ENCODE assay signal across 15 mouse cellular contexts in the genomic region with DNA sequence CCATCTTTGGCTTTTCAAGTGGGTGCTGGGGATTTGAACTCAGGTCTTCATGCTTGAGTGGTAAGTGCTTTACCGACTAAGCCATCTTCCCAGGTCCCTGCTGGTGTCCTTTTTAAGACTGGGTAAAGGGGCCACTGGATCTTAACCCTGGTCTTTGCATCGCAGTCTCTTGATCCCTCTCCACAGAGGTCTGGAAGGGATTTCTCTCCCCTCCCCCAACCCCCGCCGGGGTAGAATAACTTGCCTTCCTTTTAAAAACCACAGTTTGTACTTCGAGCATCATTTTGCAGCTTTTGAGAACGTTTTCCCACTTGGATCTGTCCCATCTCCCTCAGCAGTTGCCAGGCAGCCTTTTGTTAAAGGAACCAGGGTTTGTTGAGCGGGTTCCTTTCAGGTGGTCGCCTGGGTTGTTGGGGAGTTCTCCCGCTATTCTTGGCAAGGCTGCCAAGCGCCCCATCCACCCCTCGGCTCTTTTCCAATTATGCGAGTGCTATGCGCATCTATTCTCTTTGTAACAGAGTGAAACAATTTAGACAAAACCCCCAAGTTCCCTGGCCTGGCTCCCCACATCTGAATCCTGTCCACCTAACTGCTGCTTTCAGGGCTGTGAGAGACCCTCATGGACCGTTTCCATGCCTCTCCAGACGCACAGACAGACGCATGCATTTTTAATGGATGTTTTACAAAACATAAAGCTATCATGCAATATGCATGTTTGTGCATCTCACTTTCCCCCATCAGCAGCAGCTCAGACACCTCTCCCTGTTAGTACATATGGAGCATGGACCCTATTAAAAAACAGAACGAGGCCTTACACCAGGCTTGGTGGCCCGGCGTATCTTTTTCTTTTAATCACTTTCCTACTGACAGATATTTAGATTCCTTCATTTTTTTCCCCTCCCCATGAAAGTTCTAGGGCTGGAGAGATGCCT. TPM values are rescaled to one million over a fixed set of nuclear protein-coding genes. Genes with fewer than 3 reads are reported as not detected.
DNase-seq lines count a peak whose midpoint lies in the region; ATAC-seq and TF ChIP-seq lines count a peak whose summit lies in the region.
"Had no signal": no experiment of that assay in that cellular context is flagged by ENCODE, and none has a peak within 500 bp of the region (broad histone marks: within the 10 kb centered on the region; RNA-seq: fewer than 3 reads in every experiment).

No protein-coding gene starts in this region.

- 71% methylated on average over 19 of the region's 19 CpGs for WGBS in forebrain, embryonic 10.5 days
- 57% methylated on average over 19 of the region's 19 CpGs for WGBS in forebrain, embryonic 11.5 days
- 35% methylated on average over 19 of the region's 19 CpGs for WGBS in midbrain, embryonic 15.5 days
- 74% methylated on average over 19 of the region's 19 CpGs for WGBS in liver, postnatal 0 days (ENCODE audit: insufficient replicate concordance)
- 76% methylated on average over 19 of the region's 19 CpGs for WGBS in kidney, embryonic 15.5 days

- peaks cover 6% of the 10 kb centered on the region for H3K9me3 ChIP-seq in forebrain, embryonic 10.5 days
- H3K9me3 ChIP-seq in forebrain, embryonic 11.5 days (ENCODE audit: control insufficient read depth, low read length): no peaks in the 10 kb centered on the region
- H3K9me3 ChIP-seq in midbrain, embryonic 15.5 days: no peaks in the 10 kb centered on the region
- H3K9me3 ChIP-seq in liver, postnatal 0 days (ENCODE audit: low read length): no peaks in the 10 kb centered on the region
- H3K9me3 ChIP-seq in kidney, embryonic 15.5 days (replicated peaks): 0 out of 2 replicates have a peak, but pooled peaks cover 5% of the 10 kb centered on the region

- no peak overlapping the region for H3K4me3 ChIP-seq in forebrain, embryonic 10.5 days
- H3K4me3 ChIP-seq in forebrain, embryonic 11.5 days (ENCODE audit: low read depth, low read length): no peak overlapping the region
- H3K4me3 ChIP-seq in midbrain, embryonic 15.5 days: no peak overlapping the region
- no peak overlapping the region for H3K4me3 ChIP-seq in liver, postnatal 0 days (ENCODE audit: low read depth, low read length)
- H3K4me3 ChIP-seq in kidney, embryonic 15.5 days (replicated peaks): no peak overlapping the region
- H3K4me3 ChIP-seq: limb, embryonic 12.5 days had no signal

- no peak overlapping the region for H3K4me2 ChIP-seq in forebrain, embryonic 11.5 days (ENCODE audit: low read depth, low read length, severe bottlenecking)
- no peak overlapping the region for H3K4me2 ChIP-seq in midbrain, embryonic 15.5 days
- H3K4me2 ChIP-seq in liver, postnatal 0 days (ENCODE audit: low read depth, low read length): no peak overlapping the region
- no peak overlapping the region for H3K4me2 ChIP-seq in kidney, embryonic 15.5 days
- H3K4me2 ChIP-seq: limb, embryonic 12.5 days had no signal

- no peak overlapping the region for H3K9ac ChIP-seq in forebrain, embryonic 11.5 days (ENCODE audit: low read length)
- H3K9ac ChIP-seq in midbrain, embryonic 15.5 days: no peak overlapping the region
- no peak overlapping the region for H3K9ac ChIP-seq in liver, postnatal 0 days (replicated peaks)
- no peak overlapping the region for H3K9ac ChIP-seq in kidney, embryonic 15.5 days
- H3K9ac ChIP-seq: limb, embryonic 12.5 days had no signal

- no peaks in the 10 kb centered on the region for H3K36me3 ChIP-seq in forebrain, embryonic 10.5 days (replicated peaks)
- no peaks in the 10 kb centered on the region for H3K36me3 ChIP-seq in forebrain, embryonic 11.5 days (ENCODE audit: control insufficient read depth, insufficient read depth, low read length)
- no peaks in the 10 kb centered on the region for H3K36me3 ChIP-seq in midbrain, embryonic 15.5 days (replicated peaks)
- no peaks in the 10 kb centered on the region for H3K36me3 ChIP-seq in liver, postnatal 0 days (replicated peaks; ENCODE audit: insufficient read depth, low read length)
- no peaks in the 10 kb centered on the region for H3K36me3 ChIP-seq in kidney, embryonic 15.5 days
- H3K36me3 ChIP-seq: limb, embryonic 12.5 days had no signal

- no peak for DNase-seq in forebrain, embryonic 10.5 days (ENCODE audit: extremely low spot score, low spot score)
- DNase-seq in forebrain, embryonic 11.5 days (ENCODE audit: low spot score): no peak
- DNase-seq in brain, embryonic 18.5 days (ENCODE audit: low read depth, low spot score): peak; percentile 76
- DNase-seq in layer of hippocampus, adult 18-20 months (ENCODE audit: low spot score in 2 of 2): peak; percentile 55 to 69
- DNase-seq in lung, adult 18-20 months: no peak
- DNase-seq in liver, postnatal 0 days: no peak
- DNase-seq: adrenal gland, postnatal 36 days; lung, postnatal 4 days had no signal

- H3K4me1 ChIP-seq in forebrain, embryonic 10.5 days: peaks cover 7% of the 10 kb centered on the region
- no peaks in the 10 kb centered on the region for H3K4me1 ChIP-seq in forebrain, embryonic 11.5 days (replicated peaks; ENCODE audit: control insufficient read depth, insufficient read depth, low read length)
- peaks cover 22% of the 10 kb centered on the region for H3K4me1 ChIP-seq in midbrain, embryonic 15.5 days
- H3K4me1 ChIP-seq in liver, postnatal 0 days (ENCODE audit: insufficient read depth): no peaks in the 10 kb centered on the region
- H3K4me1 ChIP-seq in kidney, embryonic 15.5 days: no peaks in the 10 kb centered on the region
- H3K4me1 ChIP-seq: limb, embryonic 12.5 days had no signal

- H3K27me3 ChIP-seq in forebrain, embryonic 10.5 days (ENCODE audit: poor library complexity, severe bottlenecking): 0 out of 2 replicates have a peak, but pooled peaks cover 1% of the 10 kb centered on the region
- H3K27me3 ChIP-seq in forebrain, embryonic 11.5 days (ENCODE audit: control insufficient read depth, insufficient read depth, low read length): no peaks in the 10 kb centered on the region
- no peaks in the 10 kb centered on the region for H3K27me3 ChIP-seq in midbrain, embryonic 15.5 days (replicated peaks)
- H3K27me3 ChIP-seq in liver, postnatal 0 days (ENCODE audit: insufficient read depth, low read length): no peaks in the 10 kb centered on the region
- no peaks in the 10 kb centered on the region for H3K27me3 ChIP-seq in kidney, embryonic 15.5 days
- H3K27me3 ChIP-seq: limb, embryonic 12.5 days had no signal

- no peak for ATAC-seq in forebrain, embryonic 11.5 days (replicated peaks; ENCODE audit: low FRiP score)
- ATAC-seq in midbrain, embryonic 15.5 days (replicated peaks): peak; percentile 52; the same call in 1 of the 2 replicates
- ATAC-seq in liver, postnatal 0 days: no peak
- no peak for ATAC-seq in kidney, embryonic 15.5 days (replicated peaks; ENCODE audit: low FRiP score)
- ATAC-seq: intestine, postnatal 0 days; Patski had no signal

- TF ChIP-seq EP300 in liver, postnatal 0 days (IDR thresholded peaks at IDR 0.05; ENCODE audit: low read depth): no peak

- no peak for TF ChIP-seq CTCF in liver, postnatal 0 days (IDR thresholded peaks at IDR 0.05; ENCODE audit: low read depth)

- peak overlapping the region; percentile 35; the same call in 1 of the 2 replicates for H3K27ac ChIP-seq in forebrain, embryonic 10.5 days
- H3K27ac ChIP-seq in forebrain, embryonic 11.5 days (ENCODE audit: low read depth, low read length): no peak overlapping the region
- H3K27ac ChIP-seq in midbrain, embryonic 15.5 days: peak overlapping the region; percentile 71
- H3K27ac ChIP-seq in liver, postnatal 0 days (ENCODE audit: low read depth): no peak overlapping the region
- H3K27ac ChIP-seq in kidney, embryonic 15.5 days: no peak overlapping the region
- H3K27ac ChIP-seq: limb, embryonic 12.5 days had no signal

RNA-seq across cellular contexts. Expression of a gene that starts 29.4 kb away (rescaled TPM):
- not detected in 2 replicates for polyA plus RNA-seq in forebrain, embryonic 10.5 days (2016; fragmentation: Nextera tagmentation; extraction: Ambion mirVana)
- polyA plus RNA-seq in forebrain, embryonic 11.5 days (2014; fragmentation: Nextera tagmentation; extraction: Ambion mirVana): not detected in 2 replicates
- total RNA-seq in layer of hippocampus, adult 18-20 months (2021): under 1 TPM; 0.33 to 0.72 TPM
- polyA plus RNA-seq in midbrain, embryonic 15.5 days (2015; fragmentation: Nextera tagmentation; extraction: Ambion mirVana): 0.24 and 0.32 TPM in 2 replicates
- 0.05 TPM in 1 of 2 replicates, not detected in the other for polyA plus RNA-seq in liver, postnatal 0 days (2015; fragmentation: Nextera tagmentation; extraction: Ambion mirVana)
- polyA plus RNA-seq in kidney, embryonic 15.5 days (2015; fragmentation: Nextera tagmentation; extraction: Ambion mirVana): 0.49 and 0.84 TPM in 2 replicates
- total RNA-seq: adrenal gland, postnatal 36 days; neutrophil, adult 5-6 weeks had no signal
- polyA plus RNA-seq: gonadal fat pad, adult 2 months; intestine, postnatal 0 days; Patski had no signal

Comparison
In these comparisons a context has a peak if more than half of its experiments do, and no peak if none do; other contexts are left out.
1. H3K27ac ChIP-seq: peak in forebrain, embryonic 10.5 days (single experiment) and midbrain, embryonic 15.5 days (single experiment); none in forebrain, embryonic 11.5 days (single experiment), liver, postnatal 0 days (single experiment) and kidney, embryonic 15.5 days (single experiment).
2. DNase-seq: peak in brain, embryonic 18.5 days (single experiment) and layer of hippocampus, adult 18-20 months (2 of 2); none in forebrain, embryonic 10.5 days (single experiment), forebrain, embryonic 11.5 days (single experiment), lung, adult 18-20 months (0 of 2) and liver, postnatal 0 days (single experiment).